Mouse (Mus musculus) cortical plate, adult 2 months (tissue): ENCODE data around the gene Ttll9. TPM values are rescaled to one million over a fixed set of nuclear protein-coding genes. Genes with fewer than 3 reads are reported as not detected.

Experiments
- H3K27ac ChIP-seq: fragments of 200-500 bp; 2 replicates; pipeline ENCODE4 v1.5.1; 2012; ENCODE audit warnings: low read length, control low read depth, inconsistent platforms; ENCODE audit not compliant: insufficient read depth
- H3K4me1 ChIP-seq: fragments of 200-500 bp; 2 replicates; pipeline ENCODE4 v1.6.1; 2011; ENCODE audit warnings: low read length; ENCODE audit not compliant: control insufficient read depth, insufficient read depth
- H3K4me3 ChIP-seq: fragments of 200-500 bp; 2 replicates; pipeline ENCODE4 v1.5.1; 2011; ENCODE audit warnings: mild to moderate bottlenecking, low read length, control low read depth; ENCODE audit not compliant: insufficient read depth
- CTCF ChIP-seq: fragments of 200-500 bp; IDR thresholded peaks from 2 replicates; pipeline ENCODE4 v1.5.1; 2011; ENCODE audit warnings: mild to moderate bottlenecking, control low read depth, low read length; ENCODE audit not compliant: insufficient read depth; ENCODE audit errors: extremely low read depth
- POLR2A ChIP-seq: fragments of 200-500 bp; IDR thresholded peaks from 2 replicates; pipeline ENCODE4 v1.6.1; 2011; ENCODE audit warnings: mild to moderate bottlenecking, low read length, control low read depth; ENCODE audit not compliant: insufficient read depth; ENCODE audit errors: extremely low read depth
- polyA plus RNA-seq: library from polyadenylated mRNA; depleted of rRNA; stranded (reverse); fragments of >200 nt; gene quantifications from 2 replicates; pipeline ENCODE4 v1.2.3, GENCODE M21; 2012; rRNA removed

The Ttll9 gene
- 1.7 and 2.0 TPM in 2 replicates for polyA plus RNA-seq

- TF ChIP-seq POLR2A = no peak
- no peak for TF ChIP-seq CTCF
- Histone ChIP-seq H3K4me1 (no peaks in the 10 kb centered on the region), H3K27ac (no peak within 1 kb of the TSS), H3K4me3 (peak within 1 kb of the TSS; percentile 35)
Observed at GRCm38 (mm10) chr2:152962091-152962793, at the start of gene Ttll9. Gene Ttll9 (plus strand): TSS chr2:152962485.

DNA sequence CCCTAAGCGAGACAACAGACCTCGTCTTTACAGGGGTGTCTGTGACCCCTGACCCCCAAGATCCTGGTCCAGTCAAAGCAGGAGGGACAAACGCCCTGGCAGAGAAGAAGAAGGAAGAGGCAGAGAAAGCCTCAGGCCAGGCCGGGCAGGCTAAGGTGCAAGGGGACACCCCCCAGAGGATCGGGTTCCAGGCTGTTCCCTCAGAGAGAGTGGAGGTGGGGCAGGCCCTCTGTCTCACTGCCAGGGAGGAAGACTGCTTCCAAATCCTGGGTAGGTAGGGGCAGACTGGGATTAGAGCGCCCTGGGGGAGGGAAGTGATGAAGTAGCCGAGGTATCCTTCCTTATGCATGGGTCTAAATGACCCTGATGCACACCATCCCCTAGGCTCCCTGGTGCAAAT is 48.8 kb upstream of the Ttll9 start:
- H3K27ac ChIP-seq = no peak overlapping the region
- H3K4me3 ChIP-seq = no peak overlapping the region
- TF ChIP-seq CTCF (no peak), POLR2A (no peak)
- no peaks in the 10 kb centered on the region for H3K4me1 ChIP-seq

DNA sequence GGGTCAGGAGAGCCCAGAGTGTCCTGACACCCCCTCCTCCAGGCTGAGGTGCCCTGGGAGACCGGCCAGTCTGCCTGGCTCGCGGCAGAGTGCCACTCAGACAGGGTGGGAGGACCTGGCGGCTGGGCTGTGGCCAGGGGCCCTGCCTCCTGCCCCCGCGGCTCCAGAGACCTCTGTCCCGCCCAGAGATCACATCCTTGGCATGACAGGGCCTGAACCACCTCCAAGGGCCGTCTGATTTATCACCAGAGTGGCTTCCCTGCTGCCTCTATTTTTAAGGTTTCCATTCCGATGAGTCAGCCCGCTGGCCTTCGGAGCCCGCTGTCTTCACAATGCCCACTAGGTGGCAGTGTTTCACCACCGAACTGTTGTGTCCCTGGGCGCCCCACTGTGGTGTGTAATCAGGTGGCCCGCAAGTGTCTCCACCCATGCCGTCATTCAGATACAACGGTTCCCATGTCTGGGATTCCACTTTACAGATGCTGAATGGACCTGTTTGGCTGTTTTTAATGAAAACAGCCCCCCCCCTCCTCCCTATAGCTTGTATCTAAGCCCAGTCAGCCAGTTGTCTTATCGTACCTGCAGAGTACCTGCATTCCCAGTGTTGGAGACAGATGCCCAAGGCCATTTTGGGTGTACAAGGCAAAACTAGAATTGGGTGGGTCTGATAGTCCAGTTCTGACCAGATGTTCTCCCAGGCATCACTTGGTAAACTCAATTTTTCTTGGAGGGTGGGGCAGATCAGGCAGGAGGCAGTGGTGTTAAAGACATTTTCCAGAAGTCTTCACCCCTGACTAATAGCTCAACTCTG is 47.8 kb upstream of the Ttll9 start:
- TF ChIP-seq POLR2A = no peak
- peak; percentile 91 for TF ChIP-seq CTCF
- Histone ChIP-seq H3K4me3 (no peak overlapping the region), H3K4me1 (no peaks in the 10 kb centered on the region), H3K27ac (no peak overlapping the region)

DNA sequence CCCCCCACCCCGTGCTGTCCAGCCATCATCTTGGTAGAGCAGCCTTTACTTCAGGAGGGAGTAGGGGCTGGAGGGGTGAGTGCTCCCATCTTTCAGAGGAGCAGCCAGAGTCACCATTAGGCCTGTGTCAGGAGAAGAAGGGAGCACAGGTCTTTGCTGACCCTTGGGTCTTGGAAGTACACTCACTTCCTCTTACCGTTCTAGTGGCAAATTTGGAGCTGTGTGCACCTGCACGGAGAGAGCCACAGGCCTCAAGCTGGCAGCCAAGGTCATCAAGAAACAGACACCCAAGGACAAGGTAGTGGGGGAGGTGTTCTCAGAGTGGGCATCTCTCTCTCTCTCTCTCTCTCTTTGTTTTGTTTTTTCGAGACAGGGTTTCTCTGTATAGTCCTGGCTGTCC is 46.8 kb upstream of the Ttll9 start:
- TF ChIP-seq CTCF (no peak), POLR2A (no peak)

GRCm38 (mm10) chr2:152916111-152916510 is 46.2 kb upstream of the Ttll9 start:
- Histone ChIP-seq H3K27ac (no peak overlapping the region), H3K4me3 (no peak overlapping the region)

More for the DNA sequence above, 46.8 kb upstream of the Ttll9 start:
- Histone ChIP-seq H3K27ac (no peak overlapping the region), H3K4me1 (no peaks in the 10 kb centered on the region), H3K4me3 (no peak overlapping the region)

DNA sequence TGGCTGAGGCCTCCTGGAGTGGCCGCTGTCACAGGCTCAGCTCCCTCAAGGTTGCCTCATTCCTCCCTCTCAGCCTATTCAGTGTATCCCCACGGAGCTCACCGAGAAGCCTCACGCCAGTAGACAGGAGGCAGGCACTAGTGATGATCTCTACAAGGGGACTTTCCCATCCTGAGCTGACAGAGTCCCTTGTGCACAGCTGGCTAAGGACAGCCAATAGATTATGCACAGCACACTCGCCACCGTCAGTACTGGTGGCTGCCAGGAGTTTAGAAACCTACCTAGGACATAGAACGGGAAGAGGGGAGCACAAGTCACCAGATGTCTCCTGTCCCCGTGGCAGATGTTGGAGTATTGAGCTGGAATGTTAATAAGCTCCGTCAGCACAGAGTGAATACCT is 44.6 kb upstream of the Ttll9 start:
- TF ChIP-seq POLR2A (no peak), CTCF (no peak)
- no peak overlapping the region for H3K4me3 ChIP-seq
- H3K4me1 ChIP-seq = no peaks in the 10 kb centered on the region
- H3K27ac ChIP-seq = no peak overlapping the region

More at GRCm38 (mm10) chr2:152916111-152916510, 46.2 kb upstream of the Ttll9 start:
- no peaks in the 10 kb centered on the region for H3K4me1 ChIP-seq
- TF ChIP-seq CTCF (no peak), POLR2A (no peak)

- Histone ChIP-seq H3K27ac (no peak overlapping the region), H3K4me1 (no peaks in the 10 kb centered on the region), H3K4me3 (no peak overlapping the region)
- TF ChIP-seq POLR2A = no peak
- TF ChIP-seq CTCF = no peak
Observed at GRCm38 (mm10) chr2:152922376-152922775, 39.9 kb upstream of the Ttll9 start.

DNA sequence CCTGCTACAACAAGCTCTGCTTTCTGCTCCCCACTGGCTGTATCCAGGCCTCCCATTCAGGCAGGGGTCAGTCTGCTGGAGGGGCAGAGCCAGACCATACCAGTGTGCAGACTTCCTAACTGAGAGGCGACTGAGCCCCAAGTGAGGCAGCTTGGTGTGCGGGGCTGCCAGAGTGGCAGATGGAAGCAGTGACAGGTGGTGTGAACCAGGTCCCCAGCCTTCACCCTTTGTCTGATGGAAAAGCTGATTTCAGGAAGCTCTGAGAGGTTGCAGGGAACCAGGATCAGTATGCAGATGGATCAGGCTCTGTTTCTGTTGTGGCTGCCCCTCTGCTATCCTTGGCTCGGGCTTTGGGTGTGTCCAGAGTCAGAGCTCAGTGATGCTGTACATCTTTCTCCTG is 38.7 kb upstream of the Ttll9 start:
- Histone ChIP-seq H3K4me3 (no peak overlapping the region), H3K4me1 (no peaks in the 10 kb centered on the region), H3K27ac (no peak overlapping the region)
- no peak for TF ChIP-seq POLR2A
- no peak for TF ChIP-seq CTCF

DNA sequence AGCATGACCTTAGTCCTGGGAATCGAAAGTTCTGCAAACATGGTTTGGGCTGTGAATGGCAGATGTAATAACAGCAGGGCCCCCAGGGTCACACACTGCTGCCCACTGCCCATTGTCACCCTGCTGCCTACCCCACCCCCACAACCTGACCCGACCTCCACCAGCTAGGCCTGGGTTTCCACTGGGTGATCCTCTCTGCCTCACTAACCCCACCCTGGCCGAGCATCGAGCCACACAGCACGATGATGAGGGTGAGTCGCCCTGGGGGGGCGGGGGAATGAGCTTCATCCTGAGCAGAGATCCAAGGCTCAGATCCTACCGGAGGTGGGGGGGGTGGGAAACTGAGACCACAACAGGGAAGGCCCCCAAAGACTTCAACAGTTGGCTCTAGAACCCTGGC is 38.2 kb upstream of the Ttll9 start:
- H3K27ac ChIP-seq = no peak overlapping the region
- H3K4me1 ChIP-seq = no peaks in the 10 kb centered on the region
- TF ChIP-seq POLR2A (no peak), CTCF (no peak)
- no peak overlapping the region for H3K4me3 ChIP-seq

DNA sequence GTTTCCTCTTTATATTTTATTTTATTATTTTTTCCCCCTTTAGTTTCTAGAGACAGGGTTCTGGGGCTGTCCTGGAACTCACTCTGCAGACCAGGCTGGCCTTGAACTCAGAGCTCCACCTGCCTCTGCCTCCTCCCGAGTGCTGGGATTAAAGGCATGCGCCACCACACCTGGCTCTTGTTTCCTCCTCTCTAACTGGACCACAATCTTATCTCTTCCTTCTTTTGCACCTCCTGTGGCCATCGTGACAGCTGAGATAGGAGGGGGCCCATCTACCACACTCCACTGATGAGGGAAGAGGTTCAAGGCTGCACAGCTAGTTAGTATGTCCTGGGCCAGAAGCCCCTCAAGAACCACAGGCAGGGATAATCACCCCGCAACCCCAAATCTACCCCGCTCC is 37.7 kb upstream of the Ttll9 start:
- Histone ChIP-seq H3K4me1 (no peaks in the 10 kb centered on the region), H3K4me3 (no peak overlapping the region), H3K27ac (no peak overlapping the region)
- TF ChIP-seq POLR2A (no peak), CTCF (no peak)
